Mouse (Mus musculus) neural tube, embryonic 10.5 days (tissue): Measurements from ENCODE around the gene Piga.

Experiments used
- DNase-seq: peaks from one replicate; pipeline ENCODE4 v3.0.0-alpha.2; 2017; ENCODE audit warnings: low spot score; ENCODE audit errors: extremely low spot score

The Piga gene

DNA sequence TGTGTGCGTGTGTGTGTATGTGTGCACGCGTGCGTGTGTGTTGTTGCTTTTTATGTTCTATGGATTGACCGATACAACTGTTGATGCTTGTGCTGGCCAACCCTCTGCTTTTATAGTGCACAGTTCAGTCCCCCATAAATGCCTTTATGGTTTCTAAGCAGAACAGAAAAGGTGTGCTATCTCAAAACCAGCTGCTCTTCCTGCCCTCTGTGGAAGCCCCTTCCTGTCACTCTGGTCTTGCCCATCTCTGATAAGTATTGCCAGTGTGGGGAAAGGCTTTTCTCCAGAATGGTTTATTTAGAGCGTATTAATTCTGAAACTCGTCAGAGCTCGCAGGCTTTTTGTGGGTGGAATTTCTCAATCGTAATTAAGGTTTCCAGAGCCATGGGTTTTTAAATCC lies 13.1 kb downstream of the Piga start:
- no peak for DNase-seq

- DNase-seq: no peak
Measured at GRCm38 (mm10) chrX:164436709-164437108, 17.1 kb downstream of the Piga start, which contains the start of gene Asb11. Asb11 (plus strand) TSS chrX:164436994.

- DNase-seq: no peak
Measured at GRCm38 (mm10) chrX:164439462-164439861, 19.9 kb downstream of the Piga start.

DNA sequence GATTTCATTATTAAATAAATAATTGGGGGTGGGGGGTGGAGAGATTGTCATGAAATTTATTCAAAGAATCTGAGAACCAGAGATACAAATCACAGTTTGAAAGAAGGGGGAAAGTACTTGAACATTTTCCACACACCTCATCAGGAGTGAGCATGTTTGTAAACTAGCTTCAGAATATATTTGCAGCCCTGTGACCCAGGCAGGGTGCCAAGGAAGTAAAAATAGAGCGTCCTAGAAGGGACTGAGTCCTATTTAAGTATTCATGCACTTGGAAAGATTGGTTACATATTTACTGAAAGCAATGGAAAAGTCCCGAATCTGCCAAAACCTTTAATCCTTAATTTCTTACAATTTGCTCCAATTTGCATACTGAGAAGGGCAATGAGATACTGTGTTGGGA lies 20.6 kb downstream of the Piga start:
- DNase-seq: no peak

DNA sequence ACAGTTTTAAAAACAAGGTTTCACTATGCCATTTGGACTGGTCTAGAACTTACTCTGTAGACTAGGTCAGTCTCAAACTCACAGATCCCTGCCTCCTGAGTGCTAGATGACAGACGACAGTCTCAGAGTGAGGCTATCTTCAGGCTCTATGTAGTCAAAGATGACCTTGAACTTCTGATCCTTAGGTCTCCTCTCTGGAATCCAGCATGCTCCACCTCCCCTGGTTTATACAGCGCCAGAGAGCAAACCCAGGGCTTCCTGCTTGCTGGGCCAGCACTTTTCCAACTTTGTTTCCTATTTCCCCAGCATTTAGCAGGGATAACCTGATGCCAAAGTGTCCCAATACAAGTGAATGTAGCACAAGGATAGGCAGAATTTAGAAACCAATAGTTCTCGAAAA lies 21.1 kb downstream of the Piga start:
- no peak for DNase-seq

DNA sequence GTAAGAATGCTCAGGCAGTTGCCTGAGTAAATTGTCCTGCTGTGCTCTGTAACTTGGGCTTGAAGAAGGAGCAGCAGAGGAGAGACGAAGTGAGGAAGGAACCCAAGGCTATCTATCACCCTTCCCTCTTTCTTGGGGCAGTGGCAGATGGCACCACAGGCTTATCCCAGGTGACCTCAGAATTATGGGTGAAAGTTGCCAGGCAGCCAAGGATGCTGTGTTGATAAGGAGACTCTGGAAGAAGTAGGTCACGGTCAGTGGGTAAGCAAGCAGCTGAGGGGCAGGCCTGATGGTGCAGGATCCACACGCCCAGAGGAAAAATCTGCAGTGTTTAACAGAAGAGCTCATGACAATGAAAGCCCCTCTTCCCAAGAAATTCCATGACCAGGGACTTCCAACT lies 21.7 kb downstream of the Piga start:
- DNase-seq: no peak

DNA sequence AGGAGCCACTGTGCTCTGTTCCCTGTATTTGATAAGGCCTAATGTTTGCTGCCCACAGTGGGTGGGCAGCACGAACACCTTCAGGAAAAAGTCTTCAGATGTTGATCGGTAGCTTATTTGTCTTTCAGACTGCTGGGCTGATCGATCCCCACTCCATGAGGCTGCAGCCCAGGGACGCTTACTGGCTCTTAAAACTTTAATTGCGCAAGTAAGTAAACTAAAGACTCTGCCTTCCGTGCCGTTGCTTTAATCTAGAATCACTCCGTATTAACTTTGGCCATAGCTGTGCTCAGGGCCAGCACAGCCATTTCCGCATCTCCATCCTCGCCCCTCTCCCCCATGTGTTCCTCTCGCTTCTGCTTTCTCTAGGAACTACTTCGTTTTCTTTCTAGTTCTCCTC lies 26.0 kb downstream of the Piga start:
- DNase-seq: no peak

DNA sequence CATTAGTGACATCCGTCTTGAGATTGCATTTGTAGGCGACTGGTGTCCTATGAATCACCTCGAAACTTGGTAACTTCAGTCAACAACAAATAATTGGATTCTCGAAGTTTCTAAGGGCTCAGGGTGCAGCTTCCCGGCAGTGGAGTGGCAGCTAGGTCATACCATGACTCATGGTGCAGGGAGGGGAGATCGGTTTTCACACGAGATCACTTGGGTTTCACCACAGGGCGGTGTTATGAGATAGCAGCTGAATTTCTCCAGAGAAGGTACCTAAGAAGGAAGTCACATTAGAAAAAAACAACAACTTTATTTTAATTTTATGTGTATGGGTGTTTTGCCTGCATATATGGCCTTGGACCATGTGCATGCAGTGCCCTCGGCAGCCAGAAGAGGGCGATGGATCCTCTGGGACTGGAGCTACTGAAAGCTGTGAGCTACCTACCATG lies 26.5 kb downstream of the Piga start:
- DNase-seq: no peak

- DNase-seq: no peak
Measured at GRCm38 (mm10) chrX:164446835-164447681, 27.5 kb downstream of the Piga start.

DNA sequence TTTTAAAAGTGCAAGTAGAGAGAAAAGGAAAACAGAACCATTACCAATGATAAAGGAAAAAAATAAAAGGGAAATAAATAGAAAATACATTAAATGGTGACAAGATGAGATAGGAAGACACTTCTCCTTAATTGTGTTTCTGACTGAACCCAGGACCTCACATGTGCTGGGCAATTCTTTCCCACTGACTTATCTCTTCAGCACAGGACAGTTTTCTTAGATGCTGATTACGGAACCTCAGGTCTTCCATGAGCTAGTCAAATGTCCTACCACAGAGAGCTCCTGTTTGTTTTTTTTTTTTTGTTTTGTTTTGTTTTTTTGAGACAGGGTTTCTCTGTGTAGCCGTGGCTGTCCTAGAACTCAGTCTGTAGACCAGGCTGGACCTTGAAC lies 28.1 kb downstream of the Piga start:
- no peak for DNase-seq

GRCm38 (mm10) chrX:164449201-164449600 lies 29.6 kb downstream of the Piga start:
- peak; percentile 12 for DNase-seq

GRCm38 (mm10) chrX:164459205-164459878 lies 39.8 kb downstream of the Piga start:
- no peak for DNase-seq
